Comparison of ENCODE assay signal across 8 mouse cellular contexts in the genomic region with DNA sequence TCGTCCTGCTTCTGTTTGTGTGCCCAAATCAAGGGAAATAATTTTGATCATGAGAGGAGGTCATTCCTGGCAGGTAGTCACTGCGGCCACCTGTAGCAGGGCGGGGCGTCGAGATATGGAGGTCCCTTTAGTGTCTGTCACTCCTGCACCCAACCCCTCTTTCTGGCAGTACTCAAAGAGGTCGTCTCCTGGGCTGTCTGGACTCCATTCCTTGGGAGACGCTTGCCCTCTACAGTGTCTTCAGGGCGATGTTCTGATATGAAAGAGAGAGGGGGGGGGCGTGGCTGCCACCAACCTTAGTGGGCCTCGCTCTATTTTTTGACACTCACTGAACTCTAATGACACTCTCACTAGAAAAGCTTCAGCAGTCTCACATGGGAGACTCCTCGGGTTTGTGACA. TPM values are rescaled to one million over a fixed set of nuclear protein-coding genes. Genes with fewer than 3 reads are reported as not detected.
DNase-seq lines count a peak whose midpoint lies in the region; ATAC-seq and TF ChIP-seq lines count a peak whose summit lies in the region.

No protein-coding gene starts in this region.

- H3K4me1 ChIP-seq in thymus, adult 2 months (replicated peaks; ENCODE audit: control insufficient read depth, insufficient read depth, low read length), result peaks cover 21% of the 10 kb centered on the region
- H3K4me1 ChIP-seq in limb, embryonic 12.5 days (replicated peaks), result peaks cover 34% of the 10 kb centered on the region
- H3K4me1 ChIP-seq in stomach, embryonic 16.5 days (ENCODE audit: control insufficient read depth, insufficient read depth, low read length), result peaks cover 14% of the 10 kb centered on the region

- H3K27me3 ChIP-seq in thymus, adult 2 months (ENCODE audit: control insufficient read depth, insufficient read depth, low read length), result no peaks in the 10 kb centered on the region
- H3K27me3 ChIP-seq in limb, embryonic 12.5 days, result peaks cover 23% of the 10 kb centered on the region
- H3K27me3 ChIP-seq in stomach, embryonic 16.5 days (ENCODE audit: control insufficient read depth, insufficient read depth, low read length), result no peaks in the 10 kb centered on the region

- no peaks in the 10 kb centered on the region for H3K9me3 ChIP-seq in limb, embryonic 12.5 days
- H3K9me3 ChIP-seq in stomach, embryonic 16.5 days (replicated peaks; ENCODE audit: control insufficient read depth, low read length), result no peaks in the 10 kb centered on the region

- H3K9ac ChIP-seq in limb, embryonic 12.5 days (replicated peaks), result peak overlapping the region; percentile 66
- peak overlapping the region; percentile 91 for H3K9ac ChIP-seq in stomach, embryonic 16.5 days (ENCODE audit: low read length)

- H3K36me3 ChIP-seq in thymus, adult 2 months (ENCODE audit: control insufficient read depth, insufficient read depth, low read length), result peaks cover 7% of the 10 kb centered on the region; the same call in 1 of the 2 replicates
- H3K36me3 ChIP-seq in limb, embryonic 12.5 days, result peaks cover 15% of the 10 kb centered on the region
- H3K36me3 ChIP-seq in stomach, embryonic 16.5 days (ENCODE audit: control insufficient read depth, insufficient read depth, low read length), result peaks cover 6% of the 10 kb centered on the region; the same call in 1 of the 2 replicates

- ATAC-seq in cerebellum, adult (ENCODE audit: insufficient number of reproducible peaks, low FRiP score, low TSS enrichment), result no peak
- ATAC-seq in limb, embryonic 12.5 days (ENCODE audit: insufficient number of reproducible peaks, insufficient read depth, low FRiP score, low TSS enrichment, low read depth), result no peak
- no peak for ATAC-seq in stomach, embryonic 16.5 days (ENCODE audit: insufficient read depth, low FRiP score)

- 60% methylated on average over 11 of the region's 11 CpGs for WGBS in thymus, adult 2 months
- 56% methylated on average over 11 of the region's 11 CpGs for WGBS in limb, embryonic 12.5 days
- WGBS in stomach, embryonic 16.5 days, result 51% methylated on average over 11 of the region's 11 CpGs

- H3K27ac ChIP-seq in thymus, adult 2 months (ENCODE audit: control insufficient read depth, insufficient read depth, low read length), result no peak overlapping the region
- H3K27ac ChIP-seq in limb, embryonic 12.5 days, result peak overlapping the region; percentile 81; the same call in 1 of the 2 replicates
- peak overlapping the region; percentile 94 for H3K27ac ChIP-seq in stomach, embryonic 16.5 days (ENCODE audit: low read length)

- peak; percentile 40 to 47 for DNase-seq in cerebellum, postnatal 10 days
- no peak for DNase-seq in thymus, adult 2 months
- DNase-seq in thymus, postnatal 25 days, result no peak
- no peak for DNase-seq in c-Kit-positive CD71-positive TER-119-positive erythroid progenitor cells, embryonic 14.5 days (ENCODE audit: low spot score)
- DNase-seq in thymus, postnatal 0 days (ENCODE audit: low spot score), result no peak

- no peak for TF ChIP-seq POLR2A in thymus, adult 2 months (IDR thresholded peaks at IDR 0.05; ENCODE audit: control insufficient read depth, extremely low read depth, insufficient read depth, low read length, poor library complexity)

- H3K4me3 ChIP-seq in thymus, adult 2 months (ENCODE audit: control insufficient read depth, insufficient read depth, low read length), result peak overlapping the region; percentile 70
- H3K4me3 ChIP-seq in limb, embryonic 12.5 days (replicated peaks), result peak overlapping the region; percentile 66
- peak overlapping the region; percentile 74 for H3K4me3 ChIP-seq in stomach, embryonic 16.5 days (replicated peaks; ENCODE audit: low read length)

- TF ChIP-seq CTCF in thymus, adult 2 months (IDR thresholded peaks at IDR 0.05; ENCODE audit: borderline replicate concordance, control insufficient read depth, extremely low read depth, insufficient read depth, low read length, poor library complexity), result no peak

- H3K4me2 ChIP-seq in limb, embryonic 12.5 days, result peak overlapping the region; percentile 95
- peak overlapping the region; percentile 71 for H3K4me2 ChIP-seq in stomach, embryonic 16.5 days (ENCODE audit: low read depth, low read length)

RNA-seq across cellular contexts. Expression of a gene that starts 0.9 kb away (rescaled TPM):
- 34.7 and 36.6 TPM in 2 replicates for polyA plus RNA-seq in thymus, adult 2 months (2012; rRNA removed)
- 10.8 and 11.6 TPM in 2 replicates for polyA plus RNA-seq in limb, embryonic 12.5 days (2016; fragmentation: Nextera tagmentation; extraction: Ambion mirVana)
- 5.5 and 5.6 TPM in 2 replicates for polyA plus RNA-seq in stomach, embryonic 16.5 days (2015; fragmentation: Nextera tagmentation; extraction: Ambion mirVana)
- 5.5 and 5.7 TPM in 2 replicates for polyA plus RNA-seq in thymus, postnatal 0 days (2015; fragmentation: Nextera tagmentation; extraction: Ambion mirVana)

RNA-seq across cellular contexts. Expression of a gene that starts 16.3 kb away (rescaled TPM):
- polyA plus RNA-seq in thymus, adult 2 months (2012; rRNA removed), result 3.6 and 5.4 TPM in 2 replicates
- polyA plus RNA-seq in limb, embryonic 12.5 days (2016; fragmentation: Nextera tagmentation; extraction: Ambion mirVana), result not detected in 2 replicates
- polyA plus RNA-seq in stomach, embryonic 16.5 days (2015; fragmentation: Nextera tagmentation; extraction: Ambion mirVana), result 16.4 and 26.0 TPM in 2 replicates
- polyA plus RNA-seq in thymus, postnatal 0 days (2015; fragmentation: Nextera tagmentation; extraction: Ambion mirVana), result 1.8 and 2.4 TPM in 2 replicates

RNA-seq across cellular contexts. Expression of a gene that starts 16.5 kb away (rescaled TPM):
- polyA plus RNA-seq in thymus, adult 2 months (2012; rRNA removed), result 115 and 116 TPM in 2 replicates
- polyA plus RNA-seq in limb, embryonic 12.5 days (2016; fragmentation: Nextera tagmentation; extraction: Ambion mirVana), result 131 and 134 TPM in 2 replicates
- polyA plus RNA-seq in stomach, embryonic 16.5 days (2015; fragmentation: Nextera tagmentation; extraction: Ambion mirVana), result 91.4 and 114 TPM in 2 replicates
- polyA plus RNA-seq in thymus, postnatal 0 days (2015; fragmentation: Nextera tagmentation; extraction: Ambion mirVana), result 61.0 and 66.5 TPM in 2 replicates

RNA-seq across cellular contexts. Expression of a gene that starts 17.3 kb away (rescaled TPM):
- polyA plus RNA-seq in thymus, adult 2 months (2012; rRNA removed), result 0.08 TPM in 1 of 2 replicates, not detected in the other
- polyA plus RNA-seq in limb, embryonic 12.5 days (2016; fragmentation: Nextera tagmentation; extraction: Ambion mirVana), result 0.52 and 1.1 TPM in 2 replicates
- 0.19 and 0.30 TPM in 2 replicates for polyA plus RNA-seq in stomach, embryonic 16.5 days (2015; fragmentation: Nextera tagmentation; extraction: Ambion mirVana)
- 0.07 TPM in 1 of 2 replicates, not detected in the other for polyA plus RNA-seq in thymus, postnatal 0 days (2015; fragmentation: Nextera tagmentation; extraction: Ambion mirVana)

RNA-seq across cellular contexts. Expression of a gene that starts 22.8 kb away (rescaled TPM):
- polyA plus RNA-seq in thymus, adult 2 months (2012; rRNA removed), result 14.4 and 18.7 TPM in 2 replicates
- 94.4 and 101 TPM in 2 replicates for polyA plus RNA-seq in limb, embryonic 12.5 days (2016; fragmentation: Nextera tagmentation; extraction: Ambion mirVana)
- polyA plus RNA-seq in stomach, embryonic 16.5 days (2015; fragmentation: Nextera tagmentation; extraction: Ambion mirVana), result 22.3 and 24.6 TPM in 2 replicates
- 16.5 and 16.7 TPM in 2 replicates for polyA plus RNA-seq in thymus, postnatal 0 days (2015; fragmentation: Nextera tagmentation; extraction: Ambion mirVana)

Comparison
In these comparisons a context has a peak if more than half of its experiments do, and no peak if none do; other contexts are left out.
1. DNase-seq: peak in cerebellum, postnatal 10 days (2 of 2); none in thymus, adult 2 months (single experiment), thymus, postnatal 25 days (single experiment), c-Kit-positive CD71-positive TER-119-positive erythroid progenitor cells, embryonic 14.5 days (single experiment) and thymus, postnatal 0 days (single experiment).
2. Peak in every context shown above with its lines, with median percentiles within 50 percentile points of each other: H3K4me3 ChIP-seq.